Mouse (Mus musculus): ENCODE data around the gene Slc39a3.

- TF ChIP-seq CTCF (IDR thresholded peaks at IDR 0.05) (no peak), EP300 (IDR thresholded peaks at IDR 0.05) (no peak)
These were observed 22.5 kb downstream of the Slc39a3 start, which contains the start of gene Gng7 for GRCm38 (mm10) chr10:81014393-81015384.
